Mouse (Mus musculus): ENCODE results near the gene Gbx1.

The Gbx1 gene

GRCm38 (mm10) chr5:24525360-24526189 is 1.4 kb downstream of the Gbx1 start:
- DNase-seq (ENCODE audit: low spot score): no peak

DNA sequence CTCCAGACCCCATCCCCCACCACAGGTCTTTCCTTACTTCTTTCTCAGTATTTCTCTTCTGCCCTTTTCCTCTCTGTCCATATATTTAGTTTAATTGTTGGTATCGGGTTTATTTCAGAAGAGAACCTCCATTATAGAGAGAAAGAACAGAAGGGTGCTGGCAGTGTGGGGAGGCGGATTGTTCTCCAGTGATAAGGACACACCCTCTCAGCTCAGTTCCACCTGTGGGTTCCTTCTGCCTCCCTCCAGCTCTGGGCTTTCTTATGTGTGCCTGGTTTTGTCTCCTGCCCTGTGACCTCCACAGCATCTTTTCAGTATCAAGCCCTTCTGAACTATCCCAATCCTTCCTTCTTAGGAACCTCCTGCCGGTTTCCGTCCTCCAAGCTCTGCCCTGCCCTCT is 2.5 kb downstream of the Gbx1 start:
- no peak for DNase-seq (ENCODE audit: low spot score)

DNA sequence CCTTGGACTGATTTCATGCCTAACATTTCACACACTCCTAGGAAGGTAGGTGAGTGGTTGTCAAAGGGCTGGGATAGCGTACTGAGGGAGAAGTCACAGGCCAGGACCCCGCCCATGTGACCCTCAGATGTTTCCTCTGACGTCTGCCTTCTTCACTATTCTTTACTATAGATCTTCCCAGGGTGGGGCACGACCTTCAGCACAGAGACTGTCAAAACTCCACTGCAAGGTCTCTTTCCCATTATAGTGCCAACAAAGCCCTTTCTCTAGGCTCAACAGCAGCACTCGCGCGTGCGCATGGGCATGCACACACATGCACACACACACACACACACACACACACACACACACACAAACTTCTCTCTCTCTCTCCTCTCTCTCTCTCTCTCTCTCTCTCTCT is 3.2 kb downstream of the Gbx1 start:
- no peak for DNase-seq (ENCODE audit: low spot score)

GRCm38 (mm10) chr5:24521366-24521765 is 5.6 kb downstream of the Gbx1 start:
- no peak for DNase-seq (ENCODE audit: low spot score)

DNA sequence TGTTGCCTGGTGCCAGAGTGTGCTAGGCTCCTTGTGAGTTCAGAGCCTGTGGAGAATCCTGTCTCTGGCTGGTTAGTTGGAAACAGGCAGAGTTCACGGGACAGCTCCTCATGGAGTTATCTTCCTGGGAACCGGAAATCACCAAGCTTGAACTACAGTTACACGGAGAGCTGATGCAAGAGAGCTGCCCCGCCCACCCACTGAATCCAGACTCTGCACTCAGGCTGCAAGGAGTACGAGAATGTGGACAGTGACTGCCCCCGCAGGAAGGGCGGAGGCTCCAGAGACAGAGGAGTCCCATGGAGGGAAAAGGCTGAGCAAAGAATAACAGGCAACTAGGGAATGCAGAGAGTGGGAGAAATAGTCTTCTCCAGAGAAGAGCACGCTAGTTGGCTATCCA is 14.7 kb downstream of the Gbx1 start:
- no peak for DNase-seq (ENCODE audit: low spot score)

DNA sequence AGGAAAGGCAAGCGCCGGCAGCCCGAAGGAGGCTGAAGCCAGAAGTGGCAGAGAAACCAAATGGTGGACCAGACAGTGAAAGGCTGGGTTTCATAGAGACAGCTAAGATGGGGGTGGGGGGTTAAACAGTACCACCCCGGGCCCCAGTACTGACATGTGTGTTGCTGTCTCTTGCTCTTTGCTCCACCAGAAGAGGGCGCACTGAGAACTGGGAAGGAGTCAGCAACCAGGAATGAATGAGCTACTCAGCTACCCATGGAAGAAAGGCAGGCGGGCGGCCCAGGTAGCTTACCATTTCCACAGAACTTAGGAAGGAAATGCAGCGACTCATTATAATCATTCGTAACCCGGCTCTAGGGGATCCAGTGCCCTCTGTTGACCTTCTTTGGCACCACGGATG is 16.4 kb downstream of the Gbx1 start:
- peak; percentile 33 for DNase-seq (ENCODE audit: low spot score)

GRCm38 (mm10) chr5:24508406-24508805 is 18.6 kb downstream of the Gbx1 start:
- DNase-seq (ENCODE audit: low spot score): no peak

DNA sequence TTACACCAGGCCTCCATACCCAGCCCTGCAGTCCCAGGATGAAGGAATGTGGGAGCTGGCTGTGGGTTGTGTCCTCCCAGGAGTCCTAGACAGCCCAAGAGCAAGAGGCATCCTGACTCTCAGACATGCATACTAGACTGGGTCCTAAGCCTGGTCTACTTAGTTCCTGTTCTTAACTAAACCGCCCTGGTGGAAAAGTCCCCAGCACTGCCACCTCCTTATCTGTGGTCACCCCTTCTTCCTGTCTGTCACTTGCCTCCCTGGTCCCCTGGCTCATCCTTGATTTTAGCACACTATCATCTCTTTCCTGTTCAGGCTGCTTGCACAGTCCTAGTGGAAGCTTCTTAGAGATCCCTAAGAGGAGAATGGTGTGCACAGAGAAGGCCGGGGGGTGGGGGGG is 21.5 kb downstream of the Gbx1 start:
- DNase-seq (ENCODE audit: low spot score): no peak

GRCm38 (mm10) chr5:24502786-24503185 is 24.2 kb downstream of the Gbx1 start:
- no peak for DNase-seq (ENCODE audit: low spot score)

DNA sequence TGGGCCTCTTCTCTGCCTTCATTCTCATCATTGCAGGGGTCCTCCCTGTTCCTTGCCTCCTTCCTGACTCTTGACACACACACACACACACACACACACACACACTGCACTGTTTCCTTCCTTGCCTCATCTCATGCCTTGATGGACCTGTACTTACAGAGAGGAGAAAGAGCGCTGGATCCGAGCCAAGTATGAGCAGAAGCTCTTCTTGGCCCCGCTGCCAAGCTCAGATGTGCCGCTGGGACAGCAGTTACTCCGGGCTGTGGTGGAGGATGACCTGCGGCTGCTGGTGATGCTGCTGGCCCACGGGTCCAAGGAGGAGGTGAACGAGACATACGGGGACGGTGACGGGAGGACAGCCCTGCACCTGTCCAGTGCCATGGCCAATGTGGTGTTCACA is 26.2 kb downstream of the Gbx1 start:
- DNase-seq (ENCODE audit: low spot score): no peak

DNA sequence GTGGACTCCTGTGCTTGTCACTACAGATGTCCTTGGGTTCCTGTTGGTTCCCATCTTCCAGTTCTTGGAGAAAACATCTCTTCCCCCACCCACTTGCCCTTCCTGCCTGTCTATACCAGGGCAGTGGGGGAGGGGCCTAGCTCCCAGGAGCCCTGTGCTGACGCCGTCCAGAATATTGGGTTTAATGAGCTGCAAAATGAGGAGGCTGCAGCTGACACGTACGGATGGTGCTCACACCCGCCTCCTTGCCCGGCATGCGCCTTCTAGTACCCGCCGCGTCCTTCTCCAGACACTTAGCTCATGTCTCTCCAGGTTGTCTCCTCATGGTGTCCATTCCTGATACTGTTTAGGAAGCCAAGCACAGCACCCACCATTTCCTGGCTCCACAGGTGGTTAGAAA is 27.9 kb downstream of the Gbx1 start:
- DNase-seq (ENCODE audit: low spot score): no peak

DNA sequence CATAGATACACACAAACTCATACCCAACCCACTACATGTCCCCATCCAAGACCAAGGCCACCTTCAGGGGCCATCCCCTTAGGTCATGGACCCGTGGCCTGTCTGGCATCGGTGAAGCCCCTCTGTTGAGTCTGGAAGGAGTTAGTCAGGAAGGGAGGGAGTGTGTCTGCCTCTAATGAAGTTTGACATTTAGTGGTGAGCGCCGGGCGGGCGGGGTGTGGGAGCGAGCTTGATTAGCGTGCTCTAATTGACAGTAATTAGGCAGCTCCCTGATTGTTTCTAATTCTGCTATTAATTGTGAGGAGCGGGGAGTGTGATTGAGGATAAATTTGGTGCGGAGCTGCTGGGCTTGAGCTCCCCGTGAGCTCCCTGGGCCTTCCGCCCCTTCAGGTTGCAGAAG is 29.5 kb downstream of the Gbx1 start:
- DNase-seq (ENCODE audit: low spot score): no peak

DNA sequence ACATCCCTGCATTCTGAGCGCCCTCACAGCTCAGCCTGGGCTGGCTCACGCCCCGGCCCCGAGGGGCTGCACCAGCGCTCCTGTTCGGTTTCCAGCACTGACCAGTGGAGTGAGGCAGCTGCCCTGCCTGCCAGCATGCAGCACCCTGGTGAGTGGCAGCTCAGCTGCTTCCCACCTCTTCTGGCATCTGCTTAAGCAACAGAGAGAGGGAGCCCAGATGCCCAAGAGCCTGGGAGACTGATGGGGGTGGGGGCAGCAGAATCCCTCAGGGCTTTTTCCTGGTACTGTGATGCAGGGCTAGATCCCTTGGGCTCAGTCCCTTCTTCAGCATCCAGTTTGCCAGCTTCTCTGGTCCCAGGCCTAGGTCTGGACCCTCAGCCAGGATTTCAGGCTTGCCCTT is 30.2 kb downstream of the Gbx1 start:
- no peak for DNase-seq (ENCODE audit: low spot score)

DNA sequence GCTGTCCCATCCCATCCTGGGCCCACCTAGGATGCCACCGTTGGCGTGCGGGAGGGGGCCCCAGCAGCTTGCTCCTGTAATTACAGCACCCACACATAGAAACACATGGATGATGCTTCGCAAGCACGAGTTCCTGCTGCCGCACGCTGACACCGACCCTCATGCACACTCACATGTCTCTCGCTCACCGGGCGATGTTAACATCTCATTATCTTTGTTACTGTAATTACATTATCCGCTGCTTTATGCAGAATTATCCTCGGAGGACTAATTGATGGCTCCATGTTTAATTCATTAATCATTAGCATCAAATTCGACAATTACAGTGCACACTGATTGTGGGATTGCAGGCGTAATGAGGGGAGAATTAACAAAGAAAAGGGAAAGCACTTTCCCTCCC is 32.0 kb downstream of the Gbx1 start:
- no peak for DNase-seq (ENCODE audit: low spot score)

GRCm38 (mm10) chr5:24492546-24493285 is 34.3 kb downstream of the Gbx1 start:
- peak; percentile 51 for DNase-seq (ENCODE audit: low spot score)

DNA sequence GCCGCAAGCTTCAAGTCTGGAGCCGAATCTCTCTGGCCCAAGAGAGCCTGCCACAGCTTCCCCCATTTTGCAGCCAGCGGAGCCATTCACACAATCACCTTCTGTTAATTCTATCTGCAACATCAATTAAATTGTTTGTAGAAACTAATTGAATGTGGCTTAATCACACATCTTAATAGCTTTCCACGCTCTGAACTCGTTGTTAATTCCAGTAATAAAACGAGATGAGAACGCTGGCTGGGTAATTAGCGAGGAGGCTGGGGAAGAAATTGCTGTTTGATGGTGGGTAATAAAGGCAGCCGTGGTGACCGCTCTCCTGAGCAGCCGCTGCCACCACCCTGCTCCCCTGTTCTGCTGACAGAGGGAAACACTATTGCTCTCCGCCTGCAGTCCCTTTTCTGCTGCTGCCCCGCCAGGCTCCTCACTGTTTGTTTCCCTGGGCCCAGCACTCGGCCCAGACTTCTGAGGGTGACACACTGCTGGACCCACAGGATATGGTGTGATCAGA is 36.5 kb downstream of the Gbx1 start:
- DNase-seq (ENCODE audit: low spot score): no peak

DNA sequence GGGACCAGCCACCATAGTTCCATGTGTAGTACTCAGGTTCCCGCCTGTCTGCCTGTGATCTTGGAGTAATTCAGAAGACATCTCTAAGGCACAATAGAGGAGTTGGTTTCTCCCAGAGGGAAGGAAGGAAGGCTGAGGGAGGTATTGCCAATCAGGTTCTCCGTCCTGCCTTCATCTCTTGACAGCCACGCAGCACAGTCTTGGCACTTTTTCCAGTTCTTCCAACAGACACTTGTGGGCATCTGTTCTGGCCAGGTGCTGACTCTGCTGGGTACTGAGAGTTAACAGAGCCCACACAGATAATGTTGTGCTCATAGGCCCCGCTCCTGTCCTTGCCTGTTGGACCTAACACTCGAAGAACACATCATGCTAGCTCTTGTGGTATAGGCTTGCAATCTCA is 40.3 kb downstream of the Gbx1 start:
- no peak for DNase-seq (ENCODE audit: low spot score)

- peak; percentile 88 for DNase-seq (ENCODE audit: low spot score)
Observed at GRCm38 (mm10) chr5:24486097-24486496, 40.9 kb downstream of the Gbx1 start.

DNA sequence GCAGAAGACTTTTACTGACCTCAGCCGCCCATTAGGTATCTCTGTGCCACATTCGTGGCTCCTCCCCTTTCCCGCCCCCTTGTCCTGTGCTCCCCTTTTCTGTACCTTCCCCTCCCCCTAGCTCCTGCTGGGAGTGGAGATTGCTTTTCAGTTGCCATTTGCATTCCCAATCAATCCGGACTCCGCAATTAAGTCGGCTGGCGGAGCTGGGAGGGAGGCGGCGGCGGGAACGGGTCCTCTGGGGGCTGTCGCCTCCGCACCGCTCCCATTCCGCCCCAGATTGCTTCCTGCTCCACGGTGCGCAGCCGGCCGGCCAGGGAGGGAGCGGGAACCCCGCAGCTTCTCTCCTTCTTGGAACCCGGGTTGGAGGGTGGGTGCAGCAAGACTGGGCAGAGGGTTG is 42.0 kb downstream of the Gbx1 start:
- DNase-seq (ENCODE audit: low spot score): no peak

GRCm38 (mm10) chr5:24483326-24483725 is 43.7 kb downstream of the Gbx1 start:
- peak; percentile 64 for DNase-seq (ENCODE audit: low spot score)

GRCm38 (mm10) chr5:24482247-24483079 is 44.5 kb downstream of the Gbx1 start:
- DNase-seq (ENCODE audit: low spot score): no peak

DNA sequence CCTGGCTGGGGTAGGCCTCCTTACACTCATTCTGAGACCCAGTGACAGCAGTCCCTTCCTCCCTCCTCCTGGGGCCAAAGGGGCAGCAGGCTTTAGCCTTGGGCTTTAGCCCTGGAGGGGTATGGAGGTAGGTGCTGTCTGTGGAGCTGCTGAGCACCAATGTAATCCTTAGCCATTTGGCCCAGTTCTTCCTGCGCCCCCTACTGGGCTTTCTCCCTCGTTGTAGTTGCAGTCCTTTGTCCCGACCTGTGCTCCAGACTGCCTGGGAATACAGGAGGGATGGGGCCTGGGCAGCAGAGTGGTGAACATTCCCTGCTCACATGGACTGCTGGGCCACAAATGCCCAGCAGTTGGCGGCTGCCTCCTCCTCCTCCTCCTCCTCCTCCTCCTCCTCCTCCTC is 45.4 kb downstream of the Gbx1 start:
- peak; percentile 55 for DNase-seq (ENCODE audit: low spot score)
